Mouse (Mus musculus): Measurements from ENCODE around the gene Magi1.

DNA sequence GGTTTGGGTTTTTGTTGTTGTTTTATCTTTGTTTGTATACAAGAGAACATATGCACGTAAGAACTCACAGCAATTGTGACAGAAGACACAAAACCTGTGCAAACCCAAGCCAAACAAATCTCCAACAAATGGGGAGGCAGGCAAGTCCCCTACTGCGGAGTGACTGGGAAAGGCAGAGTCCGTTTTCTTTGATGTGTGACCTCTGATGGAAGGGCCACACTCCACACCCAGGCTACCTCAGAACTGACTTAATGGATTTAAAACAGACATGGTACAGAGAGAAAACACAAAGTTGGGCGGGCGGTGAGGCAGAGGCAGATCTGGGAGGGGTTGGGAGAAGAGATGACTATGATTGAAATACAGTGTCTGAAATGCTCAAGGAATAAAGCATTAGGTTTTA lies 390.8 kb downstream of the Magi1 start:
- TF ChIP-seq CTCF (IDR thresholded peaks at IDR 0.05; ENCODE audit: low read depth, low read length) (no peak), POLR2A (IDR thresholded peaks at IDR 0.05; ENCODE audit: extremely low read depth, insufficient read depth, low read length) (no peak)
